Mouse (Mus musculus) testis, adult 2 months (tissue): ENCODE measurements at regions not wholly inside any gene's neighbourhood (a gene's known extent, or its start where the extent isn't known, plus 50 kb on each side); places are given as distances from the start of the nearest gene placed in this dataset.

ENCODE experiments used
- CTCF ChIP-seq: fragments of 200-500 bp; IDR thresholded peaks from 2 replicates; pipeline ENCODE4 v1.5.1; 2012; ENCODE audit warnings: low read depth, mild to moderate bottlenecking, inconsistent platforms, low read length, moderate library complexity; ENCODE audit not compliant: control insufficient read depth, insufficient read depth, insufficient replicate concordance
- POLR2A ChIP-seq: fragments of 200-500 bp; IDR thresholded peaks from 2 replicates; pipeline ENCODE4 v1.6.1; 2012; ENCODE audit warnings: low read depth, mild to moderate bottlenecking, inconsistent platforms, low read length, moderate library complexity; ENCODE audit not compliant: control insufficient read depth

DNA sequence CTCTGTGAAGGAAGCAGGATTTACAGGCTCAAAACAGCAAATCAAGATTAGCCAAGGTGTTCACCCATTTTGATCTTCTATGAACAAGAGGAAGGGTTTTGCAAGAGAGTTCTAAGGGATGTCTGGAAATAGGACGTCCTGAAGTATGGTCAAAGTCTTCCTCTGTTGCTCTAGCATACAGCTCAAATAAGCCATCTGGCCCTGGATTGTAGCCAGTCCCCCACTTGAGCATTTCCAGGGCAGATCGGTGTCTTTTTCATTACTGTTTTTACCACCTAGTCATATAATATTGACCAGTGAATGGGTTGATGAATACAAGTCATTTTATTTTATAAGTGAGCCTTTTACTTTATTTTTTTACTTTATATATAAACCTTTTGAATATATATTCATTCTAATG is 113.9 kb downstream of the Rap2a start:
- no peak for TF ChIP-seq POLR2A
- no peak for TF ChIP-seq CTCF
